Mouse (Mus musculus) skeletal muscle tissue, adult 2 months (tissue): ENCODE results near the gene Erlec1.

Experiments used
- DNase-seq: peaks from one replicate; pipeline ENCODE4 v3.0.0-alpha.2; 2012; ENCODE audit warnings: low read depth, low spot score

Gene Erlec1

DNA sequence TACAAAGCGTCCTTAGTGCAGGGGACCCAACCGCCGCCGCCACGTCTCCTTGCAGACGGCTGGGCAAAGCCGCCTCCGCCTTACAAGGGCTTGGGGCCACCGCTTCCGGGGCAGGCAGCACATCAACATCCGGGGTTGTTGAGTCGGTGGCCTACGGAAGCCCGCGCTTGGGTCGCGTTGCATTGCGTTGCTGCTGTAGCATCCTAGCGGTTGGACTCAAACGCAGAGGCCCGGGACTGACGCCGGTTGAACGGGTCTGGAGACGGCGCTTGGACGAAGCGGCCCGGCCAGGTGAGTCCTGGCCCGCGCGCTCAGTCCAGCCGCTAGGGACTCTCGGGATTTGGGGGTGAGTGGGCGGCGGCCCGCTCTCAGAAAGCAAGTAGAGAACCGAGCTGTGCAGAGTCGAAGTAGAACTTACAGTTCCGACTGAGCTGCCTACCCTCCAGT, at the start of gene Erlec1:
Gene Erlec1, minus strand, starts transcription at position 57 of the 447 bp plus-strand sequence.
- peak; percentile 82 for DNase-seq

DNA sequence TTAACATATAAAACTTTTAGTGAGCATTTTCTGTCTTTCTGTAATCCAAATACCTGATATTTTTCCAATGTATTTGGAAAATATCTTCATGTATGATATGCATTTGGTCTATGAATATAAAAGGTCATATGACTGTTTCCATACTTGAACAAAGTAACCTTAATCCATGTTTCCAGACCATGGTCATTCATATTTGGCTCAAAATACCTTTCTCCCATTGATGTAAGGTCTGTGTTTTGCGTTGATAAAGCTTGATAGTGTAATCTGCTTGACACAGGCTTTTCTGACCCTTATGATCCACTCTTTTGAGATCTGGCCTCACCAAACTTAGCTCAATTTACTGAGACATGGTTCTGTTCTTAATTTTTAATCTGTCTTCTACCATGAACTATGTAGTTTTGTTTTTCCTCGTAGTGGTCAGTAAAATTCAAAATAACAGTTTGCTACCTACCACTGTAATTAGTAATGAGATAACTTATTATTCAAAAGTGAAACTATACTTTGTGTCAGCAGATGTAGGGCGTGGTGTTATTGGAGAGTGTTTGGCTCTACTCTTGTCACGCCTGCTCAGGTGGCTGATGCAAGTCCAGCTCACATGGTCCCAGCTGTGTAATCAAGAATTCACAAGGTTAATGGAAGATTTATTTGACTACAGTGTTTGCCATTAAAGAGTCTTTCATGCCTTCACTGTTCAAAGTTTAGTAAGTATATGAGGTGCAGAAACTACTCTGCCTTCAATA, 47.2 kb upstream of the Erlec1 start:
- DNase-seq: no peak

DNA sequence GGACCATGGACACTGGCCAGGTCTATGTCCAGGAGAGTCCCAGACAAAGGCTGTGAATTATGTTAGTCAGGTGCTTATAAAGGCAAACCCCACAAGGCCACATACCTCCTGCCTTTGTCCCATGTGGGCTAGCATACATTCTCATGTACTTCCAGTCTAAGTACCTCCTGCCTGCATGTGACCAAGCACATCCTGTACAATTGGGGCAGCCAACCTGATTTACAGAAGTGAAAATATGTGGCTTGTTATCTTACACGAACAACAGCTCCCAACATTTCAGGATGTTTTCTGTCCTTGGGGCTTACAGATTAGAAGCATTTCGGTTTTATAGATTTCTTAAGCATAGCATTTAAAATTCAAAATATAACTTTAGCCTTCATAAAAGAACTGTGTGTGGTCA, 45.9 kb upstream of the Erlec1 start:
- DNase-seq: no peak

DNA sequence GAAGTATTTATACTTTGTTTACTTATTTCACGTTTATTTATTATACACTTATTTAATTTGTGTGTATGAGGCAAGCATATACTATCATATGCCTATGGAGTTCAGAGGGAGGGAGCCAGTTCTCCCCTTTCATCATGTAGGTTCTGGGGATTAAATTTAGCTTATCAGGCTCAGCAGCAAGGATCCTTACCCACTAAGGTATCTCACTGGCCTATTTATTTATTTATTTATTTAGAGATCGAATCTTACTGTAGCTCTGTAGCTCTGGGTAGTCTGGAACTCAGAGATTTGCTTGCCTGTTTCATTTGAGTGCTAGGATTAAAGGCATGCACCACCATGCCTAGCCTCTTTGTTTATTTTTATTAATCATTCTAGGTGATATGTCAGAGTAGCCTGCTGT, 44.6 kb upstream of the Erlec1 start:
- no peak for DNase-seq

DNA sequence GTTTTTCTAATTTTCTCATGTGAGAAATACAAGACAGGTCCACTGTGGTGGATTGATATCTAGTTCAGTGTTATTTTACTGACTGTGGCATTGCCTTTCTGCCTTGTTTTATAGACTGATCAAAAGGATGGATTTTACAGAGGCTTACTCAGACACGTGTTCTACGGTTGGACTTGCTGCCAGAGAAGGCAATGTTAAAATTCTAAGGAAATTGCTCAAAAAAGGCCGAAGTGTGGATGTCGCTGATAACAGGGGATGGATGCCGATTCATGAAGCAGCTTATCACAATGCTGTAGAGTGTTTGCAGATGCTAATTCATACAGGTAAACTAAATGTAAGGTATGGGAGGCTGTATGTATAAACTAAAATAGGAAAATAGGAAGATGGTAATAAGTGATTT, 44.1 kb upstream of the Erlec1 start:
- no peak for DNase-seq

DNA sequence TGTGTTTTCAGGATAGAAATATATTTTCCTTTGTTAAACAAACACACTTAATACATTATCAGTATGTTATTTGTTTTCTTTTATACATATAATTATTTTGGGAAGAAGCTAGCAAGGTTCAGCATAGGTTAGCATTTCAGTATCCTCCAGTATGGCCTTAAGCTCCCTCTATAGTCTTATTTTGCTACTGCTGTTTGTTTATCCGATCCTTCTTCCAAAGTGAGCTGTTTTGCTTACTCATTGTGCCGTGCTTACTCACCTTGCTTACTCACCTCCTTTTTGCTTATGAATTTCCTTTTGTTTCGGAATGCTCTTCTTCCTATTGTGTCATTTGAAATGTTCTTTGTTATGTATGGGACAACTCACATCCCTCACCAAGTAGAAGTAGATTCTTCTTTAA, 42.5 kb upstream of the Erlec1 start:
- DNase-seq: no peak

DNA sequence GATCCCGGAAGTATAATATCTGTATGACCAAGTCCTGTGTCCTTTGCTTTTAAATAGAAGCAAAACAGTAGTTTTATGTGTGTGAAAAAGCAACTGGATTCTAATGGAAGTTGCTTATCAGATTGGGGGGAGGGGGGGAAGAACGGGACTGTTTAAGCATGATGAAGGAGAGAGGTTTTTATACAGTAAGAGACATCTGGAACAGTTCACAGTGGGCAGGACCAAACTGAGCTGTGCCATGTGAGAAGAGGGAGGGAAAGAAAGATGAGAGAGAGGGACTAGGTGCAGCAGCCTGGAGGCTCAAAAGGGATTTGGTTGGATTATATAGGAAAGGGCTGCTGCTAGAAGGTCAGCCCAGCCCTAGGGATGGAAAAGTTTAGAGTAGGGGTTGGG, 32.5 kb upstream of the Erlec1 start:
- DNase-seq: no peak

DNA sequence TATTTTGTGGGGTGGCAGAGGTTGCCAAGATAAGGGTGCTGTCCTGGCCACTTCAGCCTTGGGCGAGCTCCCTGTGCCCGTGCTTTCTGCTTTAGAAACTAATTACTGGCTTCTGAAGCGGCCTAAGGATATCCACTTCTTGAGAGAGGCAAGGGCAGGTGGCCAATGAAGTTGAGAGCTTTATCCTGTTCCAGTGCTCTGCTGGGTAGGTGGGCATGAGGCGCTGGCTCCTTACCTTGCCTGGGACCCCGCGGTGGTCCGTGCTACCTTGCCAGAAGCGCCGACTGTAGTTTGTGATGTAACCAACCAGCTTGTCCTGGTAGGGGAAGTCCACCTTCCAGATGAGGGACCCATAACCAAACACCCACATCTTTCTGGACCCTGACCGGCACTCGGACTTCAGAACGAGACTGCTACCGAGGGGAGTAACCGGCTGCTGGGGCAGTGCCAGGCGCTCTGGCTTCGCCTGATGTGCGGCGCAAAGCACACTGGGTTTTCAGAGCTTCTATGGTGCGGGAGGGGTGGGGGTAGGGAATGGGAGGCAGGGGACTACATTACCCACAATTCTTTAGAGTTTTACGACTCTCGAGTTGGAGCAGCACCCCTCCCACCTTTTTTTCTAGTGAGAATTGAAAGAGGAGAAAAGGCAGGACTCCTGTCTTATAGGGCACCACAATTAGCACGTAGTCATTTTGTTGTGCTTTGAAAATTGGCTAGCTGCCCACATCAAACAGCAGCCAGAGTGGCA, 31.9 kb upstream of the Erlec1 start, which contains the start of gene Chac2:
Gene Chac2, minus strand, starts transcription at position 474 of the 748 bp plus-strand sequence.
- peak; percentile 86 for DNase-seq

DNA sequence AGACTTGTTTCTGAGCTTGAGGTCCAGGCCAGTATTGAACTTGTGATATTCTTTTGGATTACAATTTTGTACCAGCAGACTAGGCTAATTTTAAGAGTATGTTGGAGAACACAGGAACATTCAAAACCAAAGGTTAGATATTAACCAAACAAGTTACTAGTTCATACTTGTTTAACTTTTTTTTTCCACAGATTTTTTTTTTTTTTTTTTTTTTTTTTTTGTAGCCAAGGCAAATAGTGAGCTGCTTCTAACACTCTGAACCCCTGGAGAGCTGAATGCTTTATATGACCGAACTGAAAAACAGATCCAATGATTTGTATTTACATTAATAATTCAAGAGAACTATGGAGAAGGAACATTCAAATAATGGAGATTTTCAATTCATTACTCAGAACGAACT, 31.1 kb upstream of the Erlec1 start:
- no peak for DNase-seq

DNA sequence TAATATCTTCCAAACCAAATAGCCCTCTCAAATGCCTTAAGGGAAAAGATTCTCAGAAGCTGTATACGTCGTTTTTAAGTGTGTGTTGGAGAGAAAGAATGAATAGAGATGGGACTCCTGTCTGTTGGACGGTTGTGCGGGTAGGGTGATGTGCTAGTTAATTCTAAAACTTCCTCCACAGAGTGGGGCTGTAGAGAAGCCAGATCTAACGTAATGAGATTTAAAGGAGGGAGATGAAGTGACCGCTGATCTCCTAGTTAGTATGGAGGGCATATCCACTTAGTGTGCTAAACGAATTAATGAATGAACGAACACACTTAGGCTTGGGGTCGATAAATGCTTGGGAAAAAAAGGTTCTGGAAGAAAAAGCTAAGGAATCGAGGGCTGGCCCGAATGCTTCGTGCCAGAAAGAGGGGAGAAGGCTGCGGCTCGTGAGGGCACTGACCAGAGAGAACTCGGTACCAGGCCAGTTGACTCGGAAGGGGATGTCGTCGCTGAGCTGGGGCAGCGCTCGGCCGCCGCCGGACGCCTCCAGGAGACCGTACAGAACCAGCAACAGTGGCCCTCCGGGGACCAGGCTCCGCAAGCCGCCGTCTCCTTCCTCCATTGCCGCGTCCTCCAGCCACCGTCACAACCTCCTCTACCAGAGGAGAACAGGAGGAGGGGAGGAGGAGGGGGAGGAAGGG, 523 bp downstream of the Erlec1 start:
- DNase-seq: peak; percentile 2

DNA sequence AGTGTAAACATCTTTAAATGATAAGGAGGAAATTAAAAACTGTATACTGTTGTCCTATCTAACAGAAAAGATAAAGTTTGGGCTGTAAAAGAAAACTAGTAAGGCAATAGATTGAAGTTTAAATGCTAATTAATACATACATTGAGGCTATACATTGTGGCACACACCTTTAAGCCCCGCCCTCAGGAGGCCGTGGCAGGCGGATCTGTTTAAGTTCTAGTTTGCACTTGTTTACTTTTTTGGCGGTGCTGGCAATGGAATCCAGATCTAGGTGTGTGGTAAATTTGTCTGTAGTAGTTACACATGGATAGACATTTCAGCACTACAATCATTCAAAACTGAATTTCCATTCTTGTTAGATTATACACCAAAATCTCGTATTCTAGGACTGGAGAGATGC, 1.3 kb downstream of the Erlec1 start:
- no peak for DNase-seq

DNA sequence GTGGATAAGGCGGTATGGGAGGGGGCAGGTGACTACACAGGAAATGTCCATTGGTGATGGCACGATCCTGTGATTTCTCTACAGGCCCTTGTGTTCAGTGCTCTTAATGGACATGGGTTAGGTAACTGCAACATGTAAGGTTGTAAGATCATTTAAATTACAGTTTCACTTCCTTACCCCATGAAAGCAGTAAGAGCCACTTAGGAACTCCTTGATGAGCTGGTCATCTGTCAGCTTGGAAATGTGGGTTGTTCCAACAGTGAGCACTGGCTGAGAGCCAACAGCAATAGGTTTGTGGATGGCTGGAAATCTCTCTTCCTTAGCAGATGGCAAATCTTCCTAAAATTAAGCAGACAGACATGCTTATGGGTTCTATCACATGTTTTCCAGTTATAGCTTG, 10.6 kb downstream of the Erlec1 start:
- DNase-seq: no peak

DNA sequence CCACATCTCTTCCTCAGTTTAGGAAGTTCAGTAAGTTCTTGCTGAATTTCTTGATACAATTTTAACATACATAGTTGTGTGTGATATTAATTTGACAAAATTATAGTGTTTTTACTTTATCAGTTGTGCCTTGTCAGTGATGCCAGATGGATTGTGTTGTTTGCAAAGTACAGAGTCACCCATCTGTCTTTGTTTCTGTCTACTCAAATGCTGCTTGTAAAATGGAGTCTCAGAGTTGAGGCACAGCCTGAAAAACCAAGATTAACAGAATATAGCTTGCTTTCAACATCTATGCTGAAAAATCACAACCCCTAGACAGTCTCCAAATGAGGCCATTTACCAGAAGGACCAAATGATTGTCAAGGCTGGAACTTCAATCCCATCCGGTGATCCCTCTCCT, 25.6 kb downstream of the Erlec1 start:
- no peak for DNase-seq

DNA sequence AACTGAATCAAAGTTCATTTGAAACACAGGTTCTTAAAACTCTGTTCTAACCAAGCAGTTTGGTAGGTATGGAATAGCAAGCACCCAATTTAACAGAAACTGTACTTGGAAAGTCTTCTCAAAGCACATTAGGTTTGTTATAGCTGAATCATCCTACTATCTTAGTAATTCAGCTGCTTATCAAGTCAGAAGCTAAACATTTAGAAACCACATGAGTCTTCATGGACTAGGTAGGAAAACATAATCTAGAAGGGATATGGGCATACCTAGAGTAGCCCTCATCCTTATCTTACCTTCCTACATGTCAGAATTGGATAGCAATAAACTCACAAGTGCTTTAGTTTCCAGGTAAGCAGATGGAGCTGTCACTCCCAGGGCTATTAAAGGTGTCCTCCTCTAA, 26.1 kb downstream of the Erlec1 start:
- DNase-seq: no peak

DNA sequence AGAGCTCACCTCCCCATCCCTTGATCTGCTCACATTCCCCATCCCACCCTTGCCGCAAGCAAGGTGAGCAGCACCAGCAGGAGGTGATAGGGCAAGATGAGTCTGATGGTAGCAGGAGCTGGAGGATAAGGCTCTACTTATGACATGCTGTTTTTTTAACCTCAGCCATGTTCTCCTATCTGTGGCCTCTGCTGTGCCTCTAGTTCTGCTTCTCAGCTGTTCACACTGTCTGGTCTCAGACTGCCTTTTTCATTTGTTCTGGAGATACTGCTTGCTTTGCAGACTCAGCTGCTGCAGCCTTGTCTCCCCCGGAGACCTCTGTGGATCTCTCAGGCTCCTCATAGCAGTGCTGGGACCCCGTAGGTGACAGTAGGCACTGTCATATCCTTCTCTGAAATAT, 30.9 kb downstream of the Erlec1 start:
- no peak for DNase-seq

DNA sequence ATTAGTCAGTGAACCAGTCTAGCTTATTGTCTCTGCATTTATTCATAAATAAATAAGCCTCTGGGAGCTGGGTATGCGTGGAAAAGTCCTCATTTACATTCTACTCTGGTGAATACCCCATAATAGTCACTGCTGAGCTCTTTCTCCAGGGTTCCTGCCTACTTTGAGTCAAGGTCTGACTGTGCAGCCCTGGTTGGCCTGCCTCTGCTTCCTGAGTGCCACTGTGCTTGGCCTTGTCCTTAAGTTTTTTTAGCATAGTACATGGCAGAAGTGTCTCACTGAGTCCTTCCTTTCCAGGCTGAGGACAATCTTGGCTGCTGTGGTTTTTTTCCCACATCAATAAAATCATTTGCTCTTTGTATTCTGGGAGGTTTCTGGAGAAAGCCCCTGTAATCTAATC, 33.5 kb downstream of the Erlec1 start:
- no peak for DNase-seq

DNA sequence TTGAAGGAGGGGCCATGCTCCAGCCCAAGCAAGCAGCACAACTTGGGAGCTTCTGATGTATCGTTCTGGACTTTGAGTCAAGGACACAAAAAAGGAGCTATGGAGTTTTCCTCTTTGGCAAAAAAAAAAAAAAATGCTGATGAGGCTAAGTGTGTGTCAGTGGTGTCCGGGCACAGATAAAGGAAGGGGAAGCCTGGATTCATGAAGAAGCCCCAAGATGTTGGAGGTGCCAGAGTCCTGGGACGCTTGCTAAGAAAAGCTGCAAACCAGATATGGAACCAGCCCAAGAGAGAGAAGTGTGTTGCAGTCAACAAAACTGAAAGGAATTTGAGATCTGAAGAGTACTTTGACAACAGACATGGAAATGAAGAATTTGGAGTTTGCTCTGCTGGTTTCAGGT, 41.8 kb downstream of the Erlec1 start:
- no peak for DNase-seq

DNA sequence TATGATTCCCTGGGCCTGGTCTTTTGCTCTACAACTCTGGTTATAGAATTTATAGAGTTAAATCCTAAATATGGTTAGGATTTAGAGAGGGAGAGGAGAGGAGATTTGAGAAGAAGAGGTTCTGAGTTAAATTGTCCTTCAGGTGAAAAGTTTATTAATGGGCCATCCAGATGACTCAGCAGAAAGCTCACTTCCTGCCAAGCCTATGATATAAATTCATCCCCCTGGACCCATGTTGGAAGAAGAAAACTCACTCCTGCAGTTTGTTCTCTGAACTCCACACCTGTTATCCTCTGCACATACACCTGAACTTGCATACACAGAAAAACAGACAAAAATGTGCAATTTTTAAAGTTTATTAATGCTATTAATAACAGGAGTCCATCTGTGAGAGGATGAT, 54.8 kb downstream of the Erlec1 start:
- no peak for DNase-seq

DNA sequence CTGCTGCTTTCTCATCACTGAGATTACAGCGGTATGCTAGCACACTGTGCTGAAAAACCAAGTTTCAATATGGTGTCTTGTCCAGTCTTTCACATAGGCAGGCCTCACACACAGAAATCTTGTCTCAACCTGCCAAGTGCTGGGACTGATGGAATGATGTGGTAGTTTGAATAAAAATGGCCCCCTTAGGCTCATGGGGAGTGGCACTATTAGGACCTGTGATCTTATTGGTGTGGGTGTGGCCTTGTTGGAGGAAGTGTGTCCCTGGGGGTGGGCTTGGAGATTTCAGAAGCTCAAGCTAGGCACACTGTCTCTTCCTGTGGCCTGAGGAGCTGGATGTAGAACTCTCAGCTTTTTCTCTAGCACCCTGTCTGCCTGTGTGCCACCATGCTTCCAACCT, 57.9 kb downstream of the Erlec1 start:
- DNase-seq: no peak

DNA sequence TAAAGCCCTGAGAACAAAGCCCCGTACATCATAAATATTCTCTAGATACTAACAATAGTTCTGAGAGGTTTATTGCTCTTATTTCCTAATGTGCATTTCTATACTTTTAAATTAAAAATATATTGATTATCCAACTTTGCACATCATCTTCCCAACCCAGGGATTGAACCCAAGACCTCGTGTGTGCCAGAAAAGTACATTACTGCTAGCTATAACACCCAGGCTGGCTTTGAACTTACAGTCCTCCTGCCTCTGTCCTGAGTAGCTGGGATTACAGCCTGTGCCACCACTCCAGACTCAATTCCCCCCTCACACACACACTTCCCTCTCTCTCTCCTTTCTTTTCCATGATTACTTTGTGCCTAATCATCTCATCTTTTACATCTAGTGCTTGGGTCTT, 66.0 kb downstream of the Erlec1 start:
- DNase-seq: no peak

DNA sequence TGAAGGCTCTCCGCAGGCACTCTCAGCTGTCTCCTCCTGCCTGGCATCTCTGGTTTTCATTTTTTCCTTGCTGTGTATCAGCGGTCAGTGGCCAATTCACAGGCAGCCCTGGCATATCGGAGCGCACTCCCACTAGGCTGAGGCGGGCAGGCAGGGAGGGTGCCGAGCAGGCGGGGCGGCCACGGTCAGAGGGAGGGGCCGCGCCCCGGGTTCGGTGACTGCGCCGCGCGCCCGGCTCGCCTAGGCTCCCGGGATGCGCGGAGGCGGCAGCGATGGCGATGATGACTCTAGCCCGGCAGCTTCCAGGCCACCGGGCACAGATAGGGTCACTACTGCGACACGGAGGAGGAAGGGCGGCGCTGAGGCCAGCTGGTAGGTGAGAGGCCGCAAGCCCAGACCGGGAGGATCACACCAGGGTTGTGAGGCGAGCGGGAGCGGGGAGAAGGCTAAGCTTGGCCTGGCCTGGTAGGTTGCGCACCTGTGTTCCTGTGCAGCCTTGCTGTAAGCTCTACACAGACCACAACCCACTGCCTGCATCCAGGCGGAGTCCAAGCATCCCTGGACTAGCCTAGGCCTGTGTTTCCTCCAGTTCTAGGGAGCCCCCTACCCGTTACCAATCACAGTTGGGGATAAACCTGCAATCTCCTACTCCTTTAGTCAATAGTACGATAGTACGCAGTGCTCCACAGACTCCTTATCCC, 68.8 kb downstream of the Erlec1 start, which contains the start of the genes Gpr75 and Asb3:
Gene Gpr75, plus strand, starts transcription at position 188 of the 701 bp plus-strand sequence.
Gene Asb3, plus strand, starts transcription at position 246 of the 701 bp plus-strand sequence.
- DNase-seq: no peak
